Mouse (Mus musculus) lung, adult 2 months (tissue): ENCODE data around the gene Haus2.

Experiments used
- CTCF ChIP-seq: fragments of 200-500 bp; IDR thresholded peaks from 2 replicates; pipeline ENCODE4 v1.5.1; 2011; ENCODE audit warnings: mild to moderate bottlenecking, low read length, control low read depth; ENCODE audit not compliant: insufficient read depth
- POLR2A ChIP-seq: fragments of 200-500 bp; IDR thresholded peaks from 2 replicates; pipeline ENCODE4 v1.6.1; 2011; ENCODE audit warnings: low read depth, mild to moderate bottlenecking, control low read depth, low read length, borderline replicate concordance; ENCODE audit errors: extremely low read depth

DNA sequence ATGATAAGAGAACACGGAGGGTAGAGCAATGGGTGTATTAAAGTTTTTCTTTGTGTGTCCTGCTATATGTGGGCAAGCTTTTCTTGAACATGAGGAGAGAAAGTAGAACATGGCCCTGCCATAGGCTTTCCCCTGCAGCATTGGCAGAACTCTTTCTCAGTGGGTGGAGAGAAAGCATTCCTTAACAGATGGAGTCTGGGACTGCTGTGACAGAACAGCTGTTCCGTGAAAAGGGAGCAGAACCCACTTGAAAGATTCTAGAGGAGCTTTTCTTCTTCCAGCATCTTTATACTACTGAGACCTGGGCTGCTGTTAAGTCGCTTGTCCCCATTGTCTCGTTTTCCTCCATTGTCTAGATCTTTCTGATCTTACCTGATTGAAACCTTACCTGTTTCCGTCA, 19.4 kb upstream of the Haus2 start:
- TF ChIP-seq CTCF = no peak
- no peak for TF ChIP-seq POLR2A
